Mouse (Mus musculus) spleen, adult 2 months (tissue): ENCODE measurements around the gene Ints11.

ENCODE experiments used
- CTCF ChIP-seq: fragments of 200-500 bp; IDR thresholded peaks from 2 replicates; pipeline ENCODE4 v1.5.1; 2011; ENCODE audit warnings: mild to moderate bottlenecking, inconsistent platforms; ENCODE audit not compliant: insufficient read depth, insufficient read length, insufficient replicate concordance; ENCODE audit errors: extremely low read depth
- POLR2A ChIP-seq: fragments of 200-500 bp; IDR thresholded peaks from 2 replicates; pipeline ENCODE4 v1.6.1; 2011; ENCODE audit warnings: low read depth, low read length, inconsistent platforms

- TF ChIP-seq POLR2A (no peak), CTCF (no peak)
Observed at GRCm38 (mm10) chr4:155896461-155896860, 27.1 kb downstream of the Ints11 start.
